Mouse (Mus musculus) mouse embryonic stem cell (cell line): Measurements from ENCODE around the gene Spdye4b.
"Not testable (repeated sequence)": the region's sequence is repeated elsewhere in the genome, so short reads cannot be mapped to it uniquely, and the experiment has no call there.

Experiments
- in situ Hi-C, 2 experiments: fragments of 300-500 bp; cut with MboI; formaldehyde crosslinking; loops; 1 replicate in 1 of 2; 3 replicates in 1 of 2; pipeline ENCODE4 v1.14.3; 2019 to 2020; ENCODE audit warnings: low sequenced_read_pairs in 2 of 2, low pct_unique_long_range_greater_than_20kb in 1 of 2, mixed read lengths in 1 of 2; ENCODE audit not compliant: unreplicated experiment in 1 of 2

Gene Spdye4b

GRCm38 (mm10) chr5:143180255-143181076 is at the start of gene Spdye4b, which contains the start of gene Rbak:
TSS of gene Spdye4b (plus strand) at chr5:143181017.
TSS of gene Rbak (minus strand) at chr5:143180775.
- in situ Hi-C loops: loop anchor here (10.0 to 25.0 kb wide), 2 partner anchors 54 to 107 kb away; partner anchors contain the start of genes Zfp12 (in 1 of the 2) and Zfp853 (in 1 of the 2)

DNA sequence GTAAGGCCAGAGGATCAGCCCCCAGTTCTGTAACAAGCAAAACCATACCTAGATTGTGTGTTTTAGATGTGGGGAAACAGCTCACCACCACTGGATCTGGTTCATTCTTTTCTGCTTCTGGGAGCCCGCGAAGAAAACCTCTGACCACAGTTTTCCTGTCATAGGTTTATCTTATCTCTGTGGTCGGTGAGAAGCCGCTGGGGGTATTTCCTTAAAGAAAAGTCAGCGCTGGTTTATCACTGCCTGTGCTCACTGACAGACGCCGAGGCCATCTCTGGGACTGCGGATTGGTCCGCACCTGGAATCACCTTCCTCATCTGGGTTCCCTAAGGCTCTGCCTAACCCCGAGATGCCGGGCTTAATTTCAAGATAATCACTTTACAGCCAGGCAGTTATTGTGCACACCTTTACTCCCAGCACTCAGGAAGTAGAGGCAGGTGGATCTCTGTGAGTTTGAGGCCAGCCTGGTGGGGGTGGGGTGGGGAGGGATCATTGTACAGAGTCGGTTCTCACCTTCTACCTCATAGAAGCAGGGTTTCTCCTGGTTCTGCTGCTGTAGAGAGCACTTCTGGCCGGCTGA is 47.8 kb upstream of the Spdye4b start:
- in situ Hi-C loops: no loop called here

DNA sequence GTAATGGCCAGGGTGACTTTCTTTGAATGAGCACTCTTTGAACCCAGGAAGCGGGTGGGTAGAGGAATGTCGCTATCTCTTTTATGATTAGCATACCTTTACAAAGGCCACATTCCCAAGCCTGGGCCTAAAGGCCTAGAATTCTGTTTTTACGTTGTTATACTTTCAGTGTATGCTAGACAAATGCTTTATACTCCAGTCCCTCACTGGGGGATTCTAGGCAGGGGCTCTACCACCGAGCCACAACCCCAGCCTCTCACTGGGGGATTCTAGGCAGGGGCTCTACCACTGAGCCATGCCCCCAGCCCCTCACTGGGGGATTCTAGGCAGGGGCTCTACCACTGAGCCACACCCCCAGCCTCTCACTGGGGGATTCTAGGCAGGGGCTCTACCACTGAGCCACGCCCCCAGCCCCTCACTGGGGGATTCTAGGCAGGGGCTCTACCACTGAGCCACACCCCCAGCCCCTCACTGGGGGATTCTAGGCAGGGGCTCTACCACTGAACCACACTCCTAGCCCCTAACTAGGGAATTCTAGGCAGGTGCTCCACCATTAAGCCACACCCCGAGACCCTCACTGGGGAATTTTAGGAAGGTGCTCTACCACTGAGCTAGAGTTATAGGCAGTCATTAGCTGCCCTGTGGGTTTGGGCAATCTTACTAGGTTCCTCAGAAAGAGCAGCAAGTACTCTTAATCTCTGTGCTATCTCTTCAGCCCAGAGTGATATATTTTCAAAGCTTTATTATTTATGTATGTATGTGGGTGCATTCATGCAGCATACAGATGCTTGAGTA is 46.4 kb upstream of the Spdye4b start:
- in situ Hi-C loops: not testable (repeated sequence)

DNA sequence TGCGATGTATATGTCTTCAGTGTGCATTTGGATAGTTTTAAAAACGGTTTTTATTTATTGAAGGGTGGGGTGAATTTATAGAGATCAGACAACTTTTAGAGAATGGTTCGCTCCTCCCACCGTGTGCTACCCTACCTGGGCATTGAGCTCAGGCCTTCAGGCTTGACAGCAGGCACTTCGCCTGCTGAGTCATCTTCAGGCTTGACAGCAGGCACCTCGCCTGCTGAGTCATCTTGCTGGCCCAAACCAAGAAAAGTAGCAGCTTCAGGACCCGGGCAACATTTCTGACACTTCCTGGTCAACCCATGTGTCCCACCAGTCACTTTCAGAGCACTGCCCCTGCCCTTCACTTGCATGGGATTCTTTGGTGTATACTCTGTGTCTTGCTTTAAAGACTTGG is 45.8 kb upstream of the Spdye4b start:
- in situ Hi-C loops: no loop called here

DNA sequence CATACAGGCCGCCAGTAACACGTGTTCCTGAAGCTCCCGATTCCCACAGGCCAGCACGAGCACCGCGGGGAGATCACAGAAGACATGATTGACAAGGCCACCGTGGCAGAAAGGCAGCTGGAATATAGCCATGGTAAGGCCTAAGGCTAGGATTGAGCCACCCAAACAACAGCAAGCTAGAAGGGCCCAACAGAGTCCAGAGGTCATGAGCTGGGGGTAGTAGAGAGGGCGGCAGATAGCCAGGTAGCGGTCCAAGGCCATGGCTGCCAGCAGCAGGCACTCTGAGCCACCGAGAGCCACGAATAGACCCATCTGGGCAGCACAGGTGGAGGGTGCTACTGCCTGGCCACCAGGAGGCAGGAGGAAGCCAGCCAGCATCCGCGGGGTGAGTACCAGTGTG is 43.2 kb upstream of the Spdye4b start:
- in situ Hi-C loops: no loop called here

DNA sequence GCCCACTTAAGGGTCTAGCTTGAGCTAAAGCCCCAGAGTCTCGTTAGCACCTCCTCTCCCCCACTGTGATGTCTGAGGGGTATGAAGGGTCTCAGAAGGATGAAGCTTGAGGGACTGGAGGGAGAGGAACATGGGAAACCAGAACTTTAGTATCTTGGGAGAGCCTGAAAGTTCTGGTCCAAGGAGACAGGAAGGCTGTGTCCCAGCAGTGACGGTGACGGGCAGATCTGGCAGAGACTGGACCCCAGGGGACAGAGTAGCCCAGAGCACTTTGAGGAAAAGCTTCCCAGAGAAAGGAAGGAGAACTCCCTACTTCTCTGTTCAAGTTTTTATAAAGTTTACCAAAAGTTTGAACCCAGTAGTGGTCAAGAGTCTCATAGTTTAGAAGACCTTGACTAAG is 33.3 kb upstream of the Spdye4b start, which contains the start of gene Olfr718-ps1:
Gene Olfr718-ps1 (minus strand): TSS at position 101 of the 400 bp plus-strand sequence.
- in situ Hi-C loops: no loop called here

DNA sequence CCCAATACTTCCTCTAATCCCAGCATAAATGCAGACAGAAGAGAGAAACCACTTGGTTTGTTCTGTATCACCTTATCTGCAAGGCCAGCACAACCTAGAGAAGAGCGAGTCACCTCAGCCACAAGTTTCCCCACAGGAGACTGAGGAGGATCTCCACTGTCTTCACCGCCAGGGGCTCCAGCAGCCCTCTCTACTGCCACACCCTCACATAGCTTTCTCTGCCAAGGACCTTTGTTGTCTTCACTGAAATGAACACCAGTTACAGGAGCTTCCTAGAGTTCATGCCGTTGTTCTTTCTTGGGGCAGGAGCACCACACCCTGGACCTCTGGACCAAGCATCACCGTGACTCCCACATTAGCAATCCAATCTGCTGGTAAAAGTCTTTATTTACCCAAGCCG is 32.2 kb upstream of the Spdye4b start:
- in situ Hi-C loops: no loop called here

DNA sequence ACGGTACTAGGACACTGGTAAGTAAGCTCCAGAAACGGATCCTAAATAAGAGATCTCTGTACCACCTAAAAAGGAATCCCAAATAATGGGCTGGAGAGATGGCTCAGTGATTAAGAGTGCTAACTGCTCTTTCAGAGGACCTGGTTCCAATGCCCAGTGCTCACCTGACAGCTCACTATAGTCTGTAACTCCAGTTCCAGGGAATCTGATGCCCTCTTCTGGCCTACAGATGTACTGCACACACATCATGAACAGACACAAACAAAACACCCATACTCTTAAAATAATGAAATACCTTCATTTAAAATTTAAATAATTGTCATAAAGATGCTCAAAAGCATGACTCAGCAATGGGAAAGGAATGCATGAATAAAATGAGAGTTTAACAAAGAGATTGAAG is 31.3 kb upstream of the Spdye4b start:
- in situ Hi-C loops: no loop called here

DNA sequence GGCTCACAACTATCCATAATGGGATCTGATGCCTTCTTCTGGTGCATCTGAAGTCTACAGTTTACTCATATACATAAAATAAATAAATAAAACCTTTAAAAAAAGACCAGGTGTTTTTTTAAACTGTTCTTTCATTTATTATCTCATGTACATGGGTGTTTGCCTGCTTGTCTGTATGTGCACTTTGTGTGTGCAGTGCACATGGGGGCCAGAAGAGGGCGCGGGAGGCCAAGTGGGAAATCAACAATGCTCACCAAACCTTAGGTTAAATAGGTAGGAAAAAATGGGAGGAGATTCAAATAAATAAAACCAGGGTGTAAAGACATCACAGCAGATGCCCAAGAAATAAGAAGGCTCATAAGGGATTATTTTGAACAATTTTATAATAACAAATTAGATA is 30.8 kb upstream of the Spdye4b start:
- in situ Hi-C loops: no loop called here

GRCm38 (mm10) chr5:143153756-143154155 is 27.1 kb upstream of the Spdye4b start:
- in situ Hi-C loops: no loop called here

DNA sequence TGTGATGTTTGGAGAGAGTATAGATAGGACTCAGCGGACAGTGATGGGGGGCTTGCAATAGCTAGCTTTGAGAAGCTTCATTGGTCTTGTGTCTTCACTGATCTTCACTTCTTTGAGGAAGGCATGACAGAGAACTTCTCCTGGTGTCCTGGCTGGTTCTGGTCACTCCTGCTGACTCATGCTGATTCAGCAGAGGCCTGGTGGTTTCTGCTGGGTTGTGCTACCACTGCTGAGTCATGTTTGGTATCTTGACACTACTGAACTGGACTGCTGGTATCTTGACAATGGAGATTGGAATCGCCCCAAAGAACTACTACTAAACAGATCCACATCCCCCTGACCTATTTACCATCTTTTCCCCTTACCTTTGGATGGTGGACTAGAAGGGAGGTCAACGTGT is 25.3 kb upstream of the Spdye4b start:
- in situ Hi-C loops: no loop called here

GRCm38 (mm10) chr5:143165508-143166070 is 15.2 kb upstream of the Spdye4b start:
- in situ Hi-C loops: no loop called here

DNA sequence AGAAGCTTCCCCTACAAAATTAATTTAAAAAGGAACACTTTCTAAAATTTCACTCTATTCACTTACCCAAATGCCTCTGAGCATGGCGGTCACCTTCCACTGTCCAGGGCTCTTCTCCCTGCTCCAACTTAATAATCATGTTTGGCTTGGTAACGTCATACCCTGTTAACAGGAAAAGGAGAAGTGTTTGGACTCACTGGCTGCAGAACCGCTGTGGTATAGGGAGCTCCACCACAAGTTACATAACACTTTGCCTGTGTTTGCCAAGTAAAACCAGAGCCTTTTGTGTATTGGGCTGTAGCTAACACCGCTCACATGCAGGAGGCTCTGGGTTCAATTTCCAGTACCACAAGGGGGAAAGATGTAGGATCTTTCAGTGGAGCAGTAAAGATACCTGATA is 4.8 kb upstream of the Spdye4b start:
- in situ Hi-C loops: loop anchor here in 1 of 2 experiments (25.0 kb wide), 1 partner anchor 111 kb away; the partner anchor contains the start of gene Zfp853

DNA sequence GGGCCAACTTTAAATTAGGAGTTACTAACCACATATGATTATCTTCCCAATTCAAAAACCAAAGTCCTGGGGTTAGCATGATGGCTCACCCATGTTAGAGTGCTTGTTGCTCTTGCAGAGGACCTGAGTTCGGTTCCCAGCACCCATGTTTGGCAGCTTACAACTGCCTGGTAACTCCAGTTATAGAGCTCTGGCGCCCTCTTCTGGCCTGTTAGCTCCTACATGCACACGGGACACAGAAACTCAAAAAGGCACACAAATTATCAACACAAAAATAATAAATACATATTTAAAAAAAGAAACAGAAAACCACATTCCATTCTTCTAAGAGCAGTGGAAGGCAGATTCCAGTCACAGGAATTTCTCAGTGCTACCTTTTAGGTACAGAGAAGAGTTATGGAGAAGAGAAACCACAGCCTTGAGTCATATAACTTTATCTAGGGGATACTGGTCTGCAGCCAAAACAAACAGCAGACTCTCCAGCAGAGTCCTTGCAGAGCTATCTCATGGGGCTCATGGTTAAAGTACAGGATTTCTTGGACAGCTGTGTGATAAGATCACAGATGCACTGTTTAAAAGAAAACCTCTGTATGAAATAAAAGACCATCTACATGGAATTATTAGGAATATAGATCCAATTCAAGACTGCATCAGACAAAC is 3.1 kb upstream of the Spdye4b start:
- in situ Hi-C loops: loop anchor here in 1 of 2 experiments (25.0 kb wide), 1 partner anchor 110 kb away; the partner anchor contains the start of gene Zfp853

DNA sequence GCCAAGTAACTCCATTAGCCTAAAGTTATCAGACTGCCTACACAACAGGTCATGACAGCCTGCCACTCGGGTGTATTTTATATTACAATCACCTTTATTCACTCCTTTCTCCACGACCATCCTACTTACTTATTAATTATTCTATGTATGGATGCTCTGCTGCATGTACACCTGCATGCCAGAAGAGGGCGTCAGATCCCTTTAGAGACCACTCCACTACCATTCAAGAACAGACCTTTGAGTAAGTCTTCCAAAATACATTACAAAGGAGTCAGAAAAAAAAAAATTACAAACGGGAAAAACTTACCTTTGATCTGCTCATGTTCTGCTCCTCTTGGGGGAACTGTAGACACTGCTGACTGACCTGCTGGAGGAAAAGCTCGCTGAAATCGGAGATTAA is 1.6 kb upstream of the Spdye4b start:
- in situ Hi-C loops: loop anchor here in 1 of 2 experiments (25.0 kb wide), 1 partner anchor 108 kb away; the partner anchor contains the start of gene Zfp853

- in situ Hi-C loops: loop anchor here (10.0 to 25.0 kb wide), 2 partner anchors 47 to 99 kb away; partner anchors contain the start of genes Zfp12 (in 1 of the 2) and Zfp853 (in 1 of the 2)
Observed at GRCm38 (mm10) chr5:143188014-143188413, 7.2 kb downstream of the Spdye4b start.

DNA sequence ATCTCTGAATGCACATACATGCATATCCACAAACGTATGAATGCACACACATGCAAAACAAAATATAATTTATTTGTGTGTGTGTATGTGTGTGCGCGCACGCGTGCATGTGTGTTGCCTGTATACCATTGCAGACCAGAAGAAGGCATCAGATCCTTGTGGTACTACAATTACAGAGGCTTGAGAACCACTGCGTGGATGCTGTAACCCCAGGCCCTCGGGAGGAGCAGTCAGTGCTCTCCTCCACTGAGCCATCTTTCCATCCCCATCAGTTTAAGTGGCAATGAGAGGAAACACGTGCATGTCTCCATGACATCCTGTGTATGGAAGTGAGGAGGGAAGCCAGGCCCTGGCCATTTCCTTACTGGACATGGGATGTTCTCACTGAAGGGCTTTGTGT is 12.0 kb downstream of the Spdye4b start:
- in situ Hi-C loops: loop anchor here in 1 of 2 experiments (25.0 kb wide), 1 partner anchor 94 kb away; the partner anchor contains the start of gene Zfp853

- in situ Hi-C loops: loop anchor here in 1 of 2 experiments (25.0 kb wide), 1 partner anchor 93 kb away; the partner anchor contains the start of gene Zfp853
Observed at GRCm38 (mm10) chr5:143194747-143195146, 13.9 kb downstream of the Spdye4b start.
